Mouse (Mus musculus) CD8-positive naive resting alpha-beta T cell, adult 2 months (primary cell): Measurements from ENCODE around the gene Hyal2.
A peak's percentile ranks its signal among the peaks of the same experiment; 100 is the strongest.
"Not testable (repeated sequence)": the region's sequence is repeated elsewhere in the genome, so short reads cannot be mapped to it uniquely, and the experiment has no call there.

Experiments used
- DNase-seq, 2 experiments: peaks; one replicate each; pipeline ENCODE4 v3.0.0; 2022; ENCODE audit warnings: low read depth in 2 of 2, low spot score in 2 of 2

The Hyal2 gene

DNA sequence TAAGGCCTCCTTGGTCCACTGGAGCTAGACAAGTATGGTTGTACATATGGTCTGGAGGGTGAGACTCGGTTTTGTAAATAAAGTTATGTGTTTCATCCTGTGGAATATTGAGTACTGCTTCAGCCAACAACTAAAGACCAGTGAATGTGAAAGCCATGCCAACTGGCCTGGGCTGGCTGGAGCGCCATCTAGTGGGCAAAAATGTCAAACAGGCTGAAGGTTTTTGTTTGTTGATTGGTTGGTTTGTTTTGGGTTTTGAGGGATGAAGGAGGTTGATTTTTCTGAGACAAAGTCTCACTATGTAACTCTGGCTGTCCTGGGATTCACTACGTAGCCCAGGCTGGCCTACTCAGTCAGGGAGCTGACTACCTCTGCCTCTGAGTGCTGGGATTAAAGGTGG lies 22.1 kb upstream of the Hyal2 start:
- peak; percentile 74 to 84 for DNase-seq

DNA sequence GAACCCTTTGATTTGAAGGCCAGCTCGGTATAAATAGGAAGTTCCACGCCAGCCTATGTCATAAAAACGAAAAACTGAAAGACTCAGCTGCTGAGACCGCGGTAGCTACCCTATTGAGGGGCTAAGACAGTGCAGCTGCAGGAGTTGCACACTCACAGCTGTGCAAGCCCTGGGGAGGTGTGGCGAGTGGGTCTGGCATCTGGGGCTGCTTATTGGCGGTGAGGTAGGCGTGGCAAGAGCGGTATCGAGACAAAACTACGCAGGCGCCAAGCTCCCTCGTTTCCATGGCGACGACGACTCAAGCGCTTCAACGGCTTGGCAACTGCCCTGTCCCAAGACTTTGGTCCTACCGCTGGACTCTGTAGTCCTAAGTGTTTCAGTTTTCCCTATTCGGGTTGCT lies 20.7 kb upstream of the Hyal2 start, which contains the start of gene Zmynd10:
TSS of gene Zmynd10 (plus strand) at position 273 of the 400 bp plus-strand sequence.
- DNase-seq = peak in 1 of 2 experiments; percentile 39

DNA sequence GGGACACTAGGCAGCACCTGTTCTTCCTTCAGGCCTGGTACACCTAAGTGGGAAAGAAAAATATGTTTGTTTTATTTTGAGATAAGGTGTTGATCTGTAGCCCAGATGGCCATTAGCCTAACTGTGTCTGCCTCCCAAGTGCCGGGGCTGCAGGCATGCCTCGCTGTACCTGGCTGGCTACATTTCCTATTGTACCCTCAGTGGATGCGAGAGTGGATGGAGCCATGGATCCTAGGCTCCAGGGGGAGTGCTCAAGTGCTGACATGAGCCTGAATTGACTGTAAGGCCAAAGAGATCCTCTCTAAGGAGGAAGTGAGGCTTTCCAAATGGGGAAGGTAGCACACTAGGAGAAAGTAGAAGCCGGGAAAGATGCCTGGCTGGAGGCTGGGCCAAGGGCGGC lies 19.8 kb upstream of the Hyal2 start:
- DNase-seq = no peak

- DNase-seq = no peak
These were observed 18.9 kb upstream of the Hyal2 start for GRCm38 (mm10) chr9:107548820-107549219.

GRCm38 (mm10) chr9:107549297-107550074 lies 18.3 kb upstream of the Hyal2 start:
- DNase-seq = no peak

DNA sequence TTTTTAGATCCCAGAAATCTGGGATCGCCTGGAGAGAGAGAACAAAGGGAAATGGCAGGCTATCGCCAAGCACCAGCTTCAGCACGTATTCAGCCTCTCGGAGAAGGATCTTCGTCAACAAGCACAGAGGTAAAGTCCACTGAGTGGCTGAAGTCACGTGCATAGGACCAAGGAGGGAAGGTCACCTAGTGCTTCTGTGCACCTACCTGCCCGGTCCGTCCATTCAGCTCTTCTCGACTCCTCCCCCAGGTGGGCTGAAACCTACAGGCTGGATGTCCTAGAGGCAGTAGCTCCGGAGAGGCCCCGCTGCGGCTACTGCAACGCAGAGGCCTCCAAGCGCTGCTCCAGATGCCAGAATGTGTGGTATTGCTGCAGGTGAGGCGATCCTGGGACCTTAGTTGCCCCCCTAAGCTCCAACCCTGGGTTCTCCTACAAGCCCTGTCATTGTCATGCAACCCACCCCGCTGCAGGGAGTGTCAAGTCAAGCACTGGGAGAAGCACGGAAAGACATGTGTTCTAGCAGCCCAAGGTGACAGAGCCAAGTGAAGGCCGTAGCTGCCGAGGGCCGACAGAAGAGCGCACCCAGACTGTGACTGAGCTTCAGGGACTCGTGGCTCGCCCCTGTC lies 17.1 kb upstream of the Hyal2 start:
- no peak for DNase-seq

DNA sequence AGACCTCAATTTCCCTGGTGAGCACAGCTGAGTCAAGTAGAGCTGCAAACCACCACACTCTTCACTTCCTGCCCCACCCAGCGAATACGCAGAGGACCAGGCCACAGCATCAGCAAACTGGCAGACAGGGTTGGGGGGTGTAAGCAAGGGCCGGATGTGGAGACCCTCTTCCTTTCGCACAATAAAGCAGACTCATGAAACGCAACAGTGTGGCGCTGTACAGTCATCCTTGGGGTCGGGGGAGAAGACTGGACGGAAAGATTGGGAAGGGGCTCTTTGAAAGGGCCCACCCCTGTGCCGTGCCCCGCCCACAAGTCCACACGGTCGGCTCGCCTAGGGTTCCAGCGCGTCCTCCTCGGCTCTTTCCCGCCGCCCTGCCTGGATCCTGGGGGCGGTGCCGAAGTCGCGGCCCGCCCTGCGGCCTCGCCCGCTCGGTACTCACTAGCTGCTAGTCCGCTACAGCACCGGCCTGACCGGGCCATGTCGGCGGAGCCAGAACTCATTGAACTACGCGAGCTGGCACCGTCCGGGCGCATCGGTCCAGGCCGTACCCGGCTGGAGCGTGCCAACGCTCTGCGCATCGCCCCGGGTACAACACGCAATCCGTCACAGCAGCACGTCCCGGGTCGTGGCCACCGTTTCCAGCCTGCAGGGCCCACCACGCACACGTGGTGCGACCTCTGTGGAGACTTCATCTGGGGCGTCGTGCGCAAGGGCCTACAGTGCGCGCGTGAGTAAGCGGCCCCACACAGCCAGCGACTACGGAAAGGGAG lies 16.4 kb upstream of the Hyal2 start, which contains the start of gene Rassf1:
TSS of gene Rassf1 (plus strand) at position 439 of the 773 bp plus-strand sequence.
- peak; percentile 76 to 82 for DNase-seq

DNA sequence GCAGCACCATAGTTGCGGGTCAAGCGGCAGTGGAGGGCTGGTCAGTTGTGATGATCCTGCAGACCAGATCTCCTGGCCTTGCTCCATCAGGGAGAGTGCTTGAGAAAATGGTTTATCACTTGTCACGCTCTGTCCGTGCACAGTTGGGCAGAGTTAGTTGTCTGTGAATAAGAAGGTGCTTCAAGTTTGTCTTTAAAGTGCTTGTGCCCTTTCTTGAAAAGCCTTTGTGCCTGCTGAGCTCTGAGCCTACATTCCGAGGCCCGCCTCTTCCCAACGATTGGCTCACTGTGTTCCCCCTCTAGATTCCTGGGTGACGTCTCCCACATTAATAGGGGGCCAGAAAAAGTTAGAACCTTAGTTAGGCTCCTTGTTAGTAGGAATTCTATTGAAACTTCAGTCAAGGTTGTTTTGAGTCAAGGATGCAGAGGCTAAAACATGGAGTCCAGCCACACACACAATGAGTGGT lies 15.8 kb upstream of the Hyal2 start:
- DNase-seq = no peak

DNA sequence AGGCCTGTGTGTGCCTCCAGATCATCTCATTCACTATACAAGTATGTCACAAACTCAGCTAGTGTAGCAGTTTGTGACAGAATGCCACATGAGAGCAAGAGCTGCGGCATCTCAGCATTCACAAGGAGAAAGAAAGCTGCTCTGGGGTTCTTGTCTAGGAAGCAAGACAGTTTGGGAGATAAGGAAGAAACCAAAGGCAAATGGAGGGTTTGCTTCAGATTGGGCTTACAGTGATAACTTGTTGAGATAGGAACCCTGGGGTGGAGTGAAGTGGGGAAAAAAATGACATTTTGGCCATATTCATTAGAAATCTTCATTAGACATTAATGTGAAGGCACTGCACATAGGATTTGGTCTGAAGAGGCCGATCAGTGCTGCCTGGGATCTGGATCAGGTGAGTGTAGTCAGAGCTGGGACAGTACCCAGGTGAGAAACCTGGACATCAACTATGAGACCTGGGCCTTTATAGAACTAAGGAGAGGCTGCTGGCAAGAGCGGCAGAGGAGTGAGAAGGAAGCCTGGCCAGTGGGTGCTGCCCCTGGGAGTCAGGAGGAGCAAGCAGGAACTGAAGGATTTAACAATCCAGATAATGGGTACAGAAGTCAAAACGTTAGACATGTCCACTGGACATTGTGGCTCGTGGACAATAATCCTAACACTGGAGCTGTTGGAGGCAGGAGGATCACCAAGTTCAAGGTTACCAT lies 14.9 kb upstream of the Hyal2 start:
- DNase-seq = no peak

GRCm38 (mm10) chr9:107553541-107554318 lies 14.0 kb upstream of the Hyal2 start:
- DNase-seq = no peak

DNA sequence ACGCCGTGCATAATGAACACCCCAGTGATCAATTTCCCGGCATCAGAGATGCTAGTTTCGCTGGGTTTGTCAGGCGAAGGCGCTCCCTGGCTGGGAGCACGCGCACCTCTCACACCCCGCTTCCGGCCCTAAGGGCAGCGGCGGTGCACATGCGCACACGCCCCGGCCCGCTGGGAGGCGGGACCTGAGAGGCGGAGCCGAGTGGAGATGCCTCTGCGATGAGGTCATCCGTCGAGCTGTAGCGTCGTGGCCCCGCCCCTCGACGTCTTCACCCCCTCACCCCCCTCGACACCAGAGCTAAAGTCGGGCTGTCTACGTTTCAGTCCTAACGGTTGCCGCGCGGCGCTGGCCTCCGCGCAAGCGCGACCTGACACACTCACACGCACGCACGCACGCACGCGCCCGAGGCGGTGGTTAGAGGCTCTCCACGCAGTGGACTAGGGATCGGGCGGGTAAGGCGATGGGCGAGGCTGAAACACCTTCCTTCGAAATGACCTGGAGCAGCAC lies 13.4 kb upstream of the Hyal2 start:
- peak; percentile 94 to 95 for DNase-seq

DNA sequence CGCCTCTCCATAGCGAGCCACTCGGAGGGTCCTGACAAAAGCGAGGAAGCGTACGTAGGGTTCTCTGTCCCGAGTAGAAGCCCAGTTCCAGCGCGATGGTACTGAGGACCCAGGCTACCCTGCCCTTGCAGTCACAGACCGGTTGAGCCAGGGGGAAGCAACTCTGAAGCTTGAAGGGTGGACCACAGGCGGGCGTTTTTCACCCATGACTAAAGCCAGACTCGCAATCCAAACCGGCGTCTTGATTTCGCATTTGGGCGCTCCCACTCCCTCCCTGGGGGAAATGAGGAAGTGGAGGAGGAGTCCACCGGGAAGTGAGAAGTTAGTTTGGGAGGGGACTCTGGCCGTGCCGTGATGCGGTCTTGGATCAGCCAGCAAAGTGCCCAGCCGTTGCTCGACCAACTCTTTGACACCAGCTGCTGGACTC lies 12.7 kb upstream of the Hyal2 start:
- no peak for DNase-seq

DNA sequence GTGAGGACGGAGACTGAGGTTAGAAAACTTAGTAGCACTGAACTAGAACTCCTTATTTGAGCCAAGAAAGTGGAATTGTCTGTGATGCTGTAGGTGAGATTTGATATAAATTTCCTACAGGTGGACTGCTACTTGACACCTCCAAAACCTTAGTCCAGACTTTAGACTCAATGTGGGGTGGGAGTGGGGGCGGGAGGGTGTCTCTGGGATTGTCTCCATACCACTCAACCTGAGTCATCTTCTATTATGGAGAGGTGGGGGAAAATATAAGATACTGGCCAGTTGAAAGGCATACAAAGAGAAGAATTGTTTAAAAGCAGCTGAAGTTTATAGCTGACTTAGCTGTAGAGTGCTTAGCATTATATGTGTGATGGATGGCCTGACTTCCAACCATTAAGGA lies 12.0 kb upstream of the Hyal2 start:
- DNase-seq = no peak

DNA sequence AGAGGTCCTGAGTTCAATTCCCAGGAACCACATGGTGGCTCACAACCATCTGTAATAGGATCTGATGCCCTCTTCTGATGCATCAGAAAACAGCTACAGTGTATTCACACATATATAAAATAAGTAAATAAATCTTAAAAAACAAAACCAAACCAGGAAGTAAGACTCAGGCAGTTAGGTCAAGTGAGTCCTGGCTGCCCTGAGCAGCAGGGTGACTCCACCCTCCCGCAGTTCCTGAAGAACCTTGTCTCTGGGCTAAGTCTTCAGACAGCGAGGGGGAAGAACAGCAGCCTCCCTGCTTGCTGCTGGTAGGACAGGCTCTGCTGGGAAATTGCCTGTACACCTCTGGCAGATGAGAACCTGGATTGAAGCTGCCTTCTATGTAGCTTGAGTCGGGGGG lies 11.4 kb upstream of the Hyal2 start:
- no peak for DNase-seq

GRCm38 (mm10) chr9:107563029-107563581 lies 4.6 kb upstream of the Hyal2 start, which contains the start of gene Tusc2:
Tusc2 (plus strand) TSS chr9:107563255.
- DNase-seq = peak; percentile 80 to 84

GRCm38 (mm10) chr9:107565556-107565955 lies 2.2 kb upstream of the Hyal2 start:
- not testable (repeated sequence) for DNase-seq

GRCm38 (mm10) chr9:107566041-107566709 lies 1.6 kb upstream of the Hyal2 start:
- DNase-seq = peak; percentile 67 to 68

DNA sequence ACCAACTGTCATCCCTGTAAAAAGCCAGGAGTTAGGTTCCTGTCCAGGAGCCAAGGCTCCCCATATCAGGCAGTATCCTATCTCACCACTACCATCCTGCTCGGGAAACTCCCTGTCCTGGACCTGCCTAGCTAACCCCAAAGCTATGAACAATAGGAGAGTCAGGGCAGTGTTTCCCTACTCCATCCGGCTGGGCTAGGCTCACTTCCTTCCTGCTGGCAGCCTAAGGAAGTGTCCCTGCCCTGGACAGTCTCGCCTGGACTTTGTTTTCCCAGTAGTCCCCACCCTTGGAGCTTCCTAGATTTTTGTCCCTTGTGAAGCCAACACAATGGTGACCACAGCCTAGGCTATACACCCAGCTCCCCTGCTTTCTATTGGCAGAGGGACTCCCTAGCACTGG lies 890 bp upstream of the Hyal2 start:
- DNase-seq = no peak
